Mouse (Mus musculus) macrophage (primary cell): ENCODE results near the gene Iqschfp. TPM values are rescaled to one million over a fixed set of nuclear protein-coding genes. Genes with fewer than 3 reads are reported as not detected.

Experiments used
- H3K27ac ChIP-seq: fragments of 350-480 bp; formaldehyde crosslinking; 2 replicates; pipeline ENCODE4 v1.9.0; 2021
- H3K36me3 ChIP-seq: fragments of 350-480 bp; formaldehyde crosslinking; 2 replicates; pipeline ENCODE4 v1.9.0; 2021; ENCODE audit errors: inconsistent target
- H3K4me3 ChIP-seq: fragments of 350-480 bp; formaldehyde crosslinking; 2 replicates; pipeline ENCODE4 v1.9.0; 2021; ENCODE audit errors: inconsistent target
- H3K79me2 ChIP-seq: fragments of 350-480 bp; formaldehyde crosslinking; 2 replicates; pipeline ENCODE4 v1.9.0; 2021; ENCODE audit errors: inconsistent target
- WGBS: methylation state at CpG from one replicate; pipeline ENCODE4 v1.1.7; 2026; ENCODE audit warnings: inconsistent platforms; ENCODE audit not compliant: missing documents; 5-methylcytosine and 5-hydroxymethylcytosine counted together
- polyA plus RNA-seq: library from polyadenylated mRNA; stranded (reverse); fragments of 250-400 nt; gene quantifications from 3 replicates; pipeline ENCODE4 v1.2.4, GENCODE M21; 2018; ENCODE audit warnings: inconsistent platforms

Iqschfp gene
- polyA plus RNA-seq, 1 experiment from 2014 or later, result not detected

GRCm38 (mm10) chr3:68593073-68593867 is 701.2 kb downstream of the Iqschfp start:
- WGBS, result 96% methylated on average over 11 of the region's 12 CpGs
- no peak overlapping the region for H3K27ac ChIP-seq
- no peak overlapping the region for H3K4me3 ChIP-seq
- H3K79me2 ChIP-seq, result no peaks in the 10 kb centered on the region
- no peaks in the 10 kb centered on the region for H3K36me3 ChIP-seq

- Histone ChIP-seq H3K36me3 (no peaks in the 10 kb centered on the region), H3K79me2 (no peaks in the 10 kb centered on the region), H3K27ac (no peak overlapping the region), H3K4me3 (no peak overlapping the region)
- 87% methylated on average over 10 of the region's 10 CpGs for WGBS
Observed at GRCm38 (mm10) chr3:68595316-68595925, 703.4 kb downstream of the Iqschfp start.

GRCm38 (mm10) chr3:68596938-68597337 is 704.9 kb downstream of the Iqschfp start:
- WGBS, result 85% methylated on average over 4 of the region's 4 CpGs
- no peaks in the 10 kb centered on the region for H3K36me3 ChIP-seq
- H3K4me3 ChIP-seq, result no peak overlapping the region
- no peak overlapping the region for H3K27ac ChIP-seq
- no peaks in the 10 kb centered on the region for H3K79me2 ChIP-seq

- Histone ChIP-seq H3K36me3 (no peaks in the 10 kb centered on the region), H3K27ac (no peak overlapping the region), H3K4me3 (no peak overlapping the region), H3K79me2 (no peaks in the 10 kb centered on the region)
- 95% methylated on average over 9 of the region's 9 CpGs for WGBS
Observed at GRCm38 (mm10) chr3:68602891-68603290, 710.9 kb downstream of the Iqschfp start.

- no peak overlapping the region for H3K4me3 ChIP-seq
- no peaks in the 10 kb centered on the region for H3K36me3 ChIP-seq
- WGBS, result 69% methylated on average over 10 of the region's 10 CpGs
- H3K27ac ChIP-seq, result no peak overlapping the region
- no peaks in the 10 kb centered on the region for H3K79me2 ChIP-seq
Observed at GRCm38 (mm10) chr3:68604467-68604866, 712.4 kb downstream of the Iqschfp start.

- WGBS, result 95% methylated on average over 10 of the region's 10 CpGs
Observed at GRCm38 (mm10) chr3:68604962-68605361, 712.9 kb downstream of the Iqschfp start.

GRCm38 (mm10) chr3:68605942-68606603 is 714.0 kb downstream of the Iqschfp start:
- Histone ChIP-seq H3K27ac (no peak overlapping the region), H3K79me2 (no peaks in the 10 kb centered on the region), H3K4me3 (no peak overlapping the region), H3K36me3 (no peaks in the 10 kb centered on the region)
- 73% methylated on average over 7 of the region's 7 CpGs for WGBS

More at GRCm38 (mm10) chr3:68604962-68605361, 712.9 kb downstream of the Iqschfp start:
- no peaks in the 10 kb centered on the region for H3K79me2 ChIP-seq
- no peak overlapping the region for H3K27ac ChIP-seq
- no peak overlapping the region for H3K4me3 ChIP-seq
- no peaks in the 10 kb centered on the region for H3K36me3 ChIP-seq

GRCm38 (mm10) chr3:68606730-68607129 is 714.7 kb downstream of the Iqschfp start:
- H3K36me3 ChIP-seq, result no peaks in the 10 kb centered on the region
- no peak overlapping the region for H3K27ac ChIP-seq
- no peak overlapping the region for H3K4me3 ChIP-seq
- H3K79me2 ChIP-seq, result no peaks in the 10 kb centered on the region
- WGBS, result 100% methylated on average over 7 of the region's 8 CpGs

GRCm38 (mm10) chr3:68607336-68607735 is 715.3 kb downstream of the Iqschfp start:
- Histone ChIP-seq H3K79me2 (no peaks in the 10 kb centered on the region), H3K36me3 (no peaks in the 10 kb centered on the region), H3K4me3 (no peak overlapping the region), H3K27ac (no peak overlapping the region)
- WGBS, result 95% methylated on average over 8 of the region's 8 CpGs

GRCm38 (mm10) chr3:68608848-68609497 is 716.9 kb downstream of the Iqschfp start:
- no peaks in the 10 kb centered on the region for H3K36me3 ChIP-seq
- H3K79me2 ChIP-seq, result no peaks in the 10 kb centered on the region
- no peak overlapping the region for H3K4me3 ChIP-seq
- H3K27ac ChIP-seq, result no peak overlapping the region
- WGBS, result 83% methylated on average over 19 of the region's 19 CpGs

GRCm38 (mm10) chr3:68610011-68610410 is 718.0 kb downstream of the Iqschfp start:
- no peaks in the 10 kb centered on the region for H3K79me2 ChIP-seq
- H3K4me3 ChIP-seq, result no peak overlapping the region
- 50% methylated on average over 6 of the region's 6 CpGs for WGBS
- H3K27ac ChIP-seq, result no peak overlapping the region
- H3K36me3 ChIP-seq, result no peaks in the 10 kb centered on the region

- H3K27ac ChIP-seq, result no peak overlapping the region
- WGBS, result 91% methylated on average over 11 of the region's 11 CpGs
- no peak overlapping the region for H3K4me3 ChIP-seq
Observed at GRCm38 (mm10) chr3:68610598-68611261, 718.7 kb downstream of the Iqschfp start.

GRCm38 (mm10) chr3:68615042-68615810 is 723.2 kb downstream of the Iqschfp start:
- Histone ChIP-seq H3K79me2 (no peaks in the 10 kb centered on the region), H3K36me3 (no peaks in the 10 kb centered on the region), H3K4me3 (no peak overlapping the region), H3K27ac (no peak overlapping the region)
- 41% methylated on average over 10 of the region's 10 CpGs for WGBS

More at GRCm38 (mm10) chr3:68610598-68611261, 718.7 kb downstream of the Iqschfp start:
- Histone ChIP-seq H3K79me2 (no peaks in the 10 kb centered on the region), H3K36me3 (no peaks in the 10 kb centered on the region)
